Mouse (Mus musculus): Measurements from ENCODE around the gene Slc30a5.

Gene Slc30a5

DNA sequence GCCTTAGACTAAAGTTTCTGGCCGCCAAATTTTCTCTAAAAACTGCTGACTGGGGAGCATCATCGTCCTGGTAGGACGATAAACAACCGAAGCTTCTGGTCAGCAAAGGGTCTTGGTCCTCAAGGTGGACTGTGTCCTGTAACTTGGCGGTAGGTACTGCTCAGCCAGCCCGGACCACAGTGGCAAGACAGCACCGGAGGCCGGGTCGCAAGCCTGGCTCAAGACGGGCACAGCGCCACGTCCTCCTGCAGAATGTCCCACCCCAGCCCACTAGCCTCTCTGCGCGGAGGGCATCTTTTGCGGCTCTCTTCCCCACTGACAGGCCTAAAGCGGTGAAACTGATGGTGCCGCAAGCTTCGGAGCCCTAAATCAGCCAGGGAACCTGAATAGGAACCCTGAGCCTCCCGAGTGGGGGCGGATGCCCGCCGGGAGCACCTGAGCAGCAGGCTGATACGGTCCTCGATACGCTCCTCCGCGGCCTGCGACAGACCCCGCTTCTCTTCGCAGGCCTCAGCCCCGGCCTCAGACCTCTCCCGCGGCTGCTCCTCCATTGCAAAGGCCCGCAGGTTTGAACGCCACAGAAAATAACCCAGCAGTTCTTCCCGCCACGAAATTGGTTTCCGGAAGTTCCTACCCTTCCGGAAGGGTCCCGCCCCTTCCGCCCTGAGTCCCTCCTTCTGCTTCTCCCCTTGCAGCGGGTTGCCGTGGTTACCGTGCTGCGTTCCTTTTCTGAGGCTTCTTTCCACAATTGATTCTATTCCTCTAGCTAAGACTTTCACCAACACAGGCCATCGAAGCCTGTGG is 57.8 kb downstream of the Slc30a5 start, which contains the start of gene Cenph:
Gene Cenph (minus strand): TSS at position 648 of the 804 bp plus-strand sequence.
- in situ Hi-C loops (cut with MboI, MseI), result no loop called here

DNA sequence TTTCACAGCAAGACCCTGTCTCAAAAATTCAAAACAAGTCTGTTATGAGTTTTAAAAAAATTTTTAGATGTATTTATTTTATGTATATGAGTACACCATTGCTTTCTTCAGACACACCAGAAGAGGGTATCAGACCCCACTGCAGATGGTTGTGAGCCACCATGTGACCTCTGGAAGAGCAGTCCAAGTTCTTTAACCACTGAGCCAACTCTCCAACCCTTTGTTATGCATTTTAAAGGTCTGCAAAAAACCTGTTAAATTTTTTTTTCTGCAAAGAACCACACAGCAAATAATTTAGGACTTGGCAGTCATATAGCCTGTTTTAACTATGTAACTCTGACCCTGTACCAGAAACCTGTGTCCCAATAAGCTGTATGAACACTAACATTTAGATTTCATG is 58.5 kb downstream of the Slc30a5 start:
- in situ Hi-C loops (cut with MboI, MseI), result no loop called here

DNA sequence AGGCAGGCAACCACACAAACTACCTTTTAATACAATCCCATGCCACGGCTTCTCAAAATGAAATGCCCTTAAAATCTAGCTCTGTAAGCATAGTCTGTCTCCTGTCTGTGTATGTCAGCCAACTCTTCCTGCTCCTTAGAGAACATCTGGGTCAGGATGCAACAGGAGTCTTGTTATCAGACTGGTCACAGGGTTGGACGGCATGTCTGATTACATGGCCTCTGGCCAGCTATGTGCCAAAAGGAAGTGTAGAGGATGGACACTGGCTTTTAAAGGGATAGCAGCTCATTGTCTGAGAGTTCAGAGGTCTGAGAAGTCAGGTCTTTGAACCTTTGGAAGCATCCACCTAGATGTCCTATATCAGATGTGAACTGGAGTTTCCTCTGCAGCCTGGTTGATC is 77.9 kb downstream of the Slc30a5 start:
- in situ Hi-C loops (cut with MboI, MseI), result no loop called here

DNA sequence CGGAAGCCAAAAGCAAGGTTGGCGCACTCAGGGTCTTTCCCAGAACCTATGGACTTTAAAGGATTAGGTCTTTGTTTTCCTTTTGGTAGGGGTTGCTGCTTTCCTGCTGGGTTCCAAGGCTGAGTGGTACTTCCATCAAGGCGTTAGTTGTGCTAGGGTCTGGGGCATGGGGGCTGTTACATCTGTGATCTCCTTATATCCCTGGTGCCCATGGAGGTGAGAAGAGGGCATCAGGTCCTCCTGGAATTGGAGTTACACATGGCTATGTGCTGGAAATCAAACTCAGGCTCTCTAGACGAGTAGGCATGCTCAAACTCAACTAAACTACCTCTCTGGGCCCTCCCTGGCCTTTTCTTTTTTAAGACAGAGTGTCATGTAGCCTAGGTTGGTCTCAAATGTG is 79.0 kb downstream of the Slc30a5 start:
- in situ Hi-C loops (cut with MboI, MseI), result no loop called here

DNA sequence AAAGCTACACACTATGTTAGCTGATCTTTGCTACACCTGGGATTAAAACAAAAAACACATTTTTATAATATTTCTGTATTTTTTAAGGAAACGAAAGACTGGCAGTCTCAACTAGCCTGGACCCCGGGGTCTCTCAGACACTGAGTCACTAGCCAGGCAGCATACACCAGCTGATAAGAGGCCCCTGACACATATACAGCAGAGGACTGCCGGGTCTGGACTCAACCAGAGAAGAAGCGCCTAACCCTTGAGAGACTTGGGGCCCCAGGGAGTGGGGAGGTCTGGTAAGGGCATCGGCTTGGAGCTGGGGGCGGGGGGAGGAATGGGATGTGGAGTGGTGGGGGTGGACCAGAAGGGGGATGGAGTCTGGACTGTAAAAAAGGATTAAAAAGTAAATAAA is 80.2 kb downstream of the Slc30a5 start:
- in situ Hi-C loops (cut with MboI, MseI), result no loop called here
